Mouse (Mus musculus) midbrain, embryonic 11.5 days (tissue): Measurements from ENCODE around the gene Mfsd14a. TPM values are rescaled to one million over a fixed set of nuclear protein-coding genes. Genes with fewer than 3 reads are reported as not detected.
"Not testable (repeated sequence)": the region's sequence is repeated elsewhere in the genome, so short reads cannot be mapped to it uniquely, and the experiment has no call there.

Source experiments
- ATAC-seq: fragments of 200-750 bp; cut with Nextera tagmentation; 2 replicates; pipeline ENCODE4 v1.8.0; 2017; ENCODE audit warnings: moderate TSS enrichment, moderate library complexity; ENCODE audit not compliant: low FRiP score
- DNase-seq: peaks from one replicate; pipeline ENCODE4 v3.0.0; 2015; ENCODE audit warnings: low spot score; ENCODE audit errors: missing footprints
- H3K27ac ChIP-seq: fragments of 300-500 bp; sonication (generic); 2 replicates; pipeline ENCODE4 v1.5.1; 2014; ENCODE audit warnings: low read depth, low read length
- H3K27me3 ChIP-seq: fragments of 300-500 bp; sonication (generic); 2 replicates; pipeline ENCODE4 v1.6.1; 2014; ENCODE audit warnings: mild to moderate bottlenecking, low read length, moderate library complexity, mixed read lengths; ENCODE audit not compliant: control insufficient read depth, insufficient read depth
- H3K36me3 ChIP-seq: fragments of 300-500 bp; sonication (generic); 2 replicates; pipeline ENCODE4 v1.6.1; 2014; ENCODE audit warnings: mild to moderate bottlenecking, low read length, moderate library complexity, mixed read lengths; ENCODE audit not compliant: control insufficient read depth, insufficient read depth
- H3K4me1 ChIP-seq: fragments of 300-500 bp; sonication (generic); 2 replicates; pipeline ENCODE4 v1.6.1; 2014; ENCODE audit warnings: low read length; ENCODE audit not compliant: control insufficient read depth, insufficient read depth
- H3K4me2 ChIP-seq: fragments of 300-500 bp; sonication (generic); 2 replicates; pipeline ENCODE4 v1.6.1; 2014; ENCODE audit warnings: mild to moderate bottlenecking, moderate library complexity
- H3K4me3 ChIP-seq: fragments of 300-500 bp; sonication (generic); 2 replicates; pipeline ENCODE4 v1.5.1; 2014; ENCODE audit warnings: low read depth, low read length
- H3K9ac ChIP-seq: fragments of 300-500 bp; sonication (generic); 2 replicates; pipeline ENCODE4 v1.6.1; 2014; ENCODE audit warnings: low read length
- H3K9me3 ChIP-seq: fragments of 300-500 bp; sonication (generic); 2 replicates; pipeline ENCODE4 v1.6.1; 2016; ENCODE audit warnings: low read length; ENCODE audit not compliant: control insufficient read depth
- WGBS: fragments of 180-500 bp; shearing (Covaris S2); extraction: QIAGEN DNeasy Blood & Tissue Kit; methylation state at CpG from one replicate; pipeline ENCODE4 v1.1.7; 2014; 5-methylcytosine and 5-hydroxymethylcytosine counted together
- polyA plus RNA-seq: library from polyadenylated mRNA; unstranded; fragments of >200 nt; fragmentation: Nextera tagmentation; extraction: Ambion mirVana; gene quantifications from 2 replicates; pipeline ENCODE4 v1.2.1, GENCODE M21; 2014

Mfsd14a gene
- polyA plus RNA-seq, 1 experiment from 2014 or later = 88.7 TPM

- H3K27me3 ChIP-seq = no peaks in the 10 kb centered on the region
- no peak overlapping the region for H3K9ac ChIP-seq
- H3K36me3 ChIP-seq = no peaks in the 10 kb centered on the region
- H3K27ac ChIP-seq = no peak overlapping the region
- no peak overlapping the region for H3K4me3 ChIP-seq
- ATAC-seq (no peak), DNase-seq (no peak)
- 92% methylated on average over 8 of the region's 8 CpGs for whole genome bisulfite sequencing
- no peaks in the 10 kb centered on the region for H3K4me1 ChIP-seq
- H3K4me2 ChIP-seq = no peak overlapping the region
- H3K9me3 ChIP-seq = no peaks in the 10 kb centered on the region
Measured at GRCm38 (mm10) chr3:116694955-116695665, 32.6 kb upstream of the Mfsd14a start.

DNA sequence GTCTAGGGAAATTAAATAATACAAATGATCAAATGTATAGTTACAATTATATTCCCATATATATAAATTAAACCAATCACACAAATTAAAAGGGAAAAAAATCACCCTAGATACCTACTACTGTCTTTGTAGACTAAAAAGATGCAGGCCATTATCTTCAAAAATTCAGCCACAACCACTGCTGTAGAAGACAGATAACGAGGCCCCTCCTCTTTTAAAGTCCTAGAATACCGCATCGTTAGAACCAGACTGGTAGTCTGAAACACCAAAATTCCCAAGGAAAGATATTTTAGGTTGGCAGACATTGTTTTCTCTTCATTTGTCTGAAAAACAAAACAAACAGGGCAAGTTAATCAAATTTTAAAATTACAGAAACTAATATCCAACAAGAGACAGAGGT is 31.8 kb upstream of the Mfsd14a start:
- Histone ChIP-seq H3K9me3 (no peaks in the 10 kb centered on the region), H3K9ac (no peak overlapping the region), H3K4me1 (no peaks in the 10 kb centered on the region), H3K27me3 (no peaks in the 10 kb centered on the region), H3K27ac (no peak overlapping the region), H3K4me3 (no peak overlapping the region), H3K4me2 (no peak overlapping the region), H3K36me3 (no peaks in the 10 kb centered on the region)
- DNase-seq = no peak
- no peak for ATAC-seq
- WGBS = 87% methylated on average over 3 of the region's 3 CpGs

- Histone ChIP-seq H3K9ac (no peak within 1 kb of the TSS), H3K4me1 (no peaks in the 10 kb centered on the region), H3K36me3 (no peaks in the 10 kb centered on the region), H3K27ac (no peak within 1 kb of the TSS), H3K9me3 (no peaks in the 10 kb centered on the region), H3K27me3 (no peaks in the 10 kb centered on the region), H3K4me2 (no peak within 1 kb of the TSS), H3K4me3 (no peak within 1 kb of the TSS)
- ATAC-seq = no peak
- WGBS = 89% methylated on average over 1 of the region's 1 CpGs
- DNase-seq = no peak
Measured at GRCm38 (mm10) chr3:116681160-116681559, 18.7 kb upstream of the Mfsd14a start, which contains the start of gene Gm43191. Gene Gm43191 (minus strand): TSS chr3:116681260.

DNA sequence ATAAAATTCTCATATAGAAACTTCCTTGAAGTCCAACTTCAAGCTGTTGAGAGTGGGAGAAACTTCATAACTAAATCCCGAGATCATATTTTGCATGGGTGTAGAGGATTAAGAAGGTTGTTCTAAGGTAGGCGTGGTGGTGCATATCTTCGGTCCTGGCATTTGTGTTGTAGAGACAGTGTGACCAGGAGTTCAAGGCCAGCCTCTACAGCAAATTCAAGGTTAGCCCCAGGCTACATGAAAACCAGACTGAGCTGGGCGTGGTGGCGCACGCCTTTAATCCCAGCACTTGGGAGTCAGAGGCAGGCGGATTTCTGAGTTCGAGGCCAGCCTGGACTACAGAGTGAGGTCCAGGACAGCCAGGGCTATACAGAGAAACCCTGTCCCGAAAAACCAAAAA is 1.8 kb upstream of the Mfsd14a start:
- H3K9ac ChIP-seq, H3K4me2 ChIP-seq, ATAC-seq, H3K36me3 ChIP-seq, H3K9me3 ChIP-seq, H3K27ac ChIP-seq, H3K27me3 ChIP-seq, DNase-seq, H3K4me3 ChIP-seq: not testable (repeated sequence)
- peaks cover 16% of the 10 kb centered on the region for H3K4me1 ChIP-seq
- 92% methylated on average over 9 of the region's 9 CpGs for WGBS

- H3K27ac ChIP-seq = peak overlapping the region; percentile 80
- no peaks in the 10 kb centered on the region for H3K36me3 ChIP-seq
- peak overlapping the region; percentile 75 for H3K4me2 ChIP-seq
- H3K4me3 ChIP-seq = peak overlapping the region; percentile 95
- WGBS = under 1% methylated on average over 61 of the region's 68 CpGs
- peaks cover 17% of the 10 kb centered on the region for H3K4me1 ChIP-seq
- peak; percentile 95 for DNase-seq
- H3K27me3 ChIP-seq = no peaks in the 10 kb centered on the region
- peak overlapping the region; percentile 97 for H3K9ac ChIP-seq
- no peaks in the 10 kb centered on the region for H3K9me3 ChIP-seq
- ATAC-seq = peak; percentile 89
Measured at GRCm38 (mm10) chr3:116661870-116662414, 535 bp downstream of the Mfsd14a start.

GRCm38 (mm10) chr3:116661288-116661869 is 1.1 kb downstream of the Mfsd14a start:
- 9% methylated on average over 16 of the region's 16 CpGs for WGBS
- peak; percentile 95 for DNase-seq
- H3K4me1 ChIP-seq = peaks cover 19% of the 10 kb centered on the region
- H3K4me3 ChIP-seq = peak overlapping the region; percentile 95
- H3K9ac ChIP-seq = peak overlapping the region; percentile 97
- H3K27ac ChIP-seq = peak overlapping the region; percentile 80; the same call in 1 of the 2 replicates
- H3K4me2 ChIP-seq = peak overlapping the region; percentile 75
- H3K27me3 ChIP-seq = no peaks in the 10 kb centered on the region
- H3K9me3 ChIP-seq = no peaks in the 10 kb centered on the region
- 0 out of 2 replicates have a peak, but pooled peaks have one; percentile 0 for ATAC-seq
- no peaks in the 10 kb centered on the region for H3K36me3 ChIP-seq

- WGBS = 86% methylated on average over 13 of the region's 13 CpGs
- ATAC-seq (no peak), DNase-seq (no peak)
- Histone ChIP-seq H3K4me2 (no peak overlapping the region), H3K4me3 (no peak overlapping the region), H3K27me3 (no peaks in the 10 kb centered on the region), H3K9me3 (no peaks in the 10 kb centered on the region), H3K36me3 (no peaks in the 10 kb centered on the region), H3K4me1 (peaks cover 19% of the 10 kb centered on the region), H3K9ac (no peak overlapping the region), H3K27ac (no peak overlapping the region)
Measured at GRCm38 (mm10) chr3:116659856-116660430, 2.5 kb downstream of the Mfsd14a start.

DNA sequence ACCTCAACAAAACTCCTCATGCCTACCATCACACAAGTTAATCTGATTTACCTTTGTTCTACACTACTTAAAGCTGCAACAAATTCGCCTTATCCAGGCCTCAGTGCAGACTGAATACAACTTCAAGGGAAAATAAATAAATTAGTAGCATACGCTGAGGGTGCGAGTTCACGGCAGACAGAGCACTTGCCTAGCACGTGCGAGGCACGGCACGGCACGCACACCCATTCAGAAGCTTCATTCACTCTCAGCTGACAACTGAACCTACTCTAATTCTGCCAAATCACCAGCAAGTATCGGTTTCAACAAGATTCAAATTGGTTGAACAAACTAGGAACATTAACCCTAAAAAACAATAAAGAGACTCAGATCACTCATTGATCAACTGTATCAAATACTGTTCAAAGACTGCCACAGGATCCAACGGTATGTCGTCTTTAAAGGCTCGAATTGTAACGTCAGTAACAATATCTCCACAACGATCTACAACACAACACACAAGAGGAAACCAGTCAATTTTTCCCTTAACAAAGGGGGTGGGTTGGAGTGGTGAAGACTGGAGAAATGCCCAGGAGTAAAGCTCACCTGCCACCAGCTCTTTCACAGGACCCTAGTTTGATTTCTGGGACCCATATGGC is 3.4 kb downstream of the Mfsd14a start:
- H3K4me2 ChIP-seq = no peak overlapping the region
- H3K36me3 ChIP-seq = no peaks in the 10 kb centered on the region
- DNase-seq (no peak), ATAC-seq (no peak)
- WGBS = 74% methylated on average over 15 of the region's 15 CpGs
- no peaks in the 10 kb centered on the region for H3K27me3 ChIP-seq
- H3K4me1 ChIP-seq = peaks cover 19% of the 10 kb centered on the region
- no peak overlapping the region for H3K9ac ChIP-seq
- H3K4me3 ChIP-seq = no peak overlapping the region
- no peak overlapping the region for H3K27ac ChIP-seq
- H3K9me3 ChIP-seq = no peaks in the 10 kb centered on the region
